Mouse (Mus musculus) MEL (cell line): Measurements from ENCODE around the gene Btg3.

ENCODE experiments used
- CTCF ChIP-seq, 3 experiments: IDR thresholded peaks in 2 of 3; conservative IDR thresholded peaks in 1 of 3; 2 replicates each; pipeline ENCODE4 v1.5.1; 2011 to 2012; ENCODE audit warnings: low read length in 3 of 3, low read depth in 2 of 3, mild to moderate bottlenecking in 2 of 3, improper control_type of control experiment in 1 of 3, inconsistent platforms in 1 of 3, mixed read lengths in 1 of 3, moderate library complexity in 1 of 3; ENCODE audit not compliant: control insufficient read depth in 1 of 3, insufficient read depth in 1 of 3, poor library complexity in 1 of 3, severe bottlenecking in 1 of 3
- ELF1 ChIP-seq: IDR thresholded peaks from 2 replicates; pipeline ENCODE4 v1.6.1; 2014; ENCODE audit warnings: low read depth, mild to moderate bottlenecking, inconsistent platforms, low read length, improper control_type of control experiment, moderate library complexity
- POLR2A ChIP-seq, 2 experiments: IDR thresholded peaks; 2 replicates each; pipeline ENCODE4 v1.6.1; 2011 to 2012; ENCODE audit warnings: low read length in 2 of 2, mild to moderate bottlenecking in 2 of 2, control low read depth in 1 of 2, improper control_type of control experiment in 1 of 2, low read depth in 1 of 2, moderate library complexity in 1 of 2; ENCODE audit not compliant: control insufficient read depth in 1 of 2, insufficient read depth in 1 of 2, poor library complexity in 1 of 2
- POLR2AphosphoS5 ChIP-seq: IDR thresholded peaks from 2 replicates; pipeline ENCODE4 v1.6.1; 2012; ENCODE audit warnings: low read depth, borderline replicate concordance, mild to moderate bottlenecking, inconsistent platforms, low read length, moderate library complexity, mixed read lengths
- TCF12 ChIP-seq: IDR thresholded peaks from 2 replicates; pipeline ENCODE4 v1.6.1; 2014; ENCODE audit warnings: low read depth, mild to moderate bottlenecking, inconsistent platforms, low read length, improper control_type of control experiment, moderate library complexity
- ZMIZ1 ChIP-seq: IDR thresholded peaks from 2 replicates; pipeline ENCODE4 v1.6.1; 2012; ENCODE audit warnings: low read depth, mild to moderate bottlenecking, inconsistent platforms, low read length, improper control_type of control experiment, moderate library complexity

- TF ChIP-seq POLR2A (IDR thresholded peaks at IDR 0.05; ENCODE audit: control insufficient read depth in 1 of 2, insufficient read depth in 1 of 2, low read depth in 1 of 2, low read length in 2 of 2, poor library complexity in 1 of 2) (no peak), ELF1 (no peak), TCF12 (no peak), CTCF (IDR thresholded peaks at IDR 0.05 in 2 of 3, conservative IDR thresholded peaks at IDR 0.05 in 1 of 3; ENCODE audit: control insufficient read depth in 1 of 3, insufficient read depth in 1 of 3, low read depth in 2 of 3, low read length in 3 of 3, poor library complexity in 1 of 3, severe bottlenecking in 1 of 3) (no peak), POLR2AphosphoS5 (no peak), ZMIZ1 (no peak)
Measured at GRCm38 (mm10) chr16:78398734-78399133, 21.7 kb upstream of the Btg3 start.
